Mouse (Mus musculus): ENCODE data around the gene Tas2r134. TPM values are rescaled to one million over a fixed set of nuclear protein-coding genes. Genes with fewer than 3 reads are reported as not detected.

Tas2r134 gene
- not detected for polyA plus RNA-seq (2014; fragmentation: Illumina TruSeq; extraction: RNeasy Lipid Tissue Mini Kit (QIAGEN cat#74804); ENCODE audit: low read depth, low replicate concordance)

GRCm38 (mm10) chr2:51627211-51627610, at the start of gene Tas2r134:
Gene Tas2r134, plus strand, starts transcription at chr2:51627511.

Data from testis, adult 10 weeks (tissue).